Mouse (Mus musculus) Patski (cell line): ENCODE data around the gene Dhodh. TPM values are rescaled to one million over a fixed set of nuclear protein-coding genes. Genes with fewer than 3 reads are reported as not detected.

Experiments used
- ATAC-seq: fragments of 100-300 bp; one replicate; pipeline ENCODE4 v1.8.0; 2021
- CTCF ChIA-PET: fragments of 350-600 bp; sonication (Branson Sonifier 250); formaldehyde crosslinking; loops from one replicate; lab custom pipeline; 2022; ENCODE audit warnings: inconsistent platforms; lab: Charles Lee
- POLR2A ChIA-PET: fragments of 350-600 bp; sonication (Branson Sonifier 250); formaldehyde crosslinking; loops from one replicate; lab custom pipeline; 2022; ENCODE audit warnings: antibody characterized with exemption, inconsistent platforms; lab: Charles Lee
- DNase-seq: peaks from one replicate; pipeline ENCODE4 v3.0.0-alpha.2; 2011; ENCODE audit warnings: low read depth, low spot score
- H3K27me3 ChIP-seq: fragments of 371-371 bp; one replicate; pipeline ENCODE4 v1.5.1; 2021
- CTCF ChIP-seq: fragments of 100-300 bp; IDR thresholded peaks from one replicate; pipeline ENCODE4 v1.5.1; 2021
- in situ Hi-C: fragments of 300-500 bp; cut with MboI; formaldehyde crosslinking; loops from 3 replicates; pipeline ENCODE4 v1.11.1; 2018; ENCODE audit warnings: low pct_unique_long_range_greater_than_20kb, mixed read lengths
- polyA plus RNA-seq: library from polyadenylated mRNA; unstranded; gene quantifications from one replicate; pipeline ENCODE4 v1.2.3, GENCODE M21; 2021

The Dhodh gene
- polyA plus RNA-seq, 1 experiment from 2014 or later = 14.3 TPM

DNA sequence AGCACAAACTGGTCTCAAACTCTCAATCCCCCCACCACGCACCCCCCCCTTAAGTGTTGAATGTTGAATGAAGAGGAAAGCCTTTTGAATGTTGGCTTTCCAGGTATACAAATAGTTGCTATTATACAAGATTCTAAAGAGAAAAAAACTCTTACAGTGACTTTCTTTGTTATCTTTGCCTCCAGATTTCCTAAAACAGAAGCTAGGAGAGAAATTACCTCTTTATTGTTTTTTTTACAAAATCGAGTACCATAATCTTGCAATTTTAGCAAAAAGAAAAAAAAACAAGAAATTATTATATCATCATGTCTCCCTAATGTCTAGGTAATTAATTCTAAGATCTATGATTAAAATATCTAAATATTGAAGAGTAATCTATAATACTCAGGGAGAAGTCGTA lies 7.1 kb upstream of the Dhodh start:
- peaks cover 4% of the 10 kb centered on the region for H3K27me3 ChIP-seq
- ChIA-PET POLR2A (no interaction called here), CTCF (no interaction called here)
- no peak for DNase-seq
- no peak for ATAC-seq
- in situ Hi-C loops = no loop called here
- no peak for TF ChIP-seq CTCF

- in situ Hi-C loops = no loop called here
- peak; percentile 55 for TF ChIP-seq CTCF
- H3K27me3 ChIP-seq = peaks cover 4% of the 10 kb centered on the region
- no peak for DNase-seq
- POLR2A ChIA-PET = interaction anchor here (0.7 kb wide), 1 partner anchor 27 kb away, joined by 4 read pairs; no protein-coding TSS in a partner anchor
- CTCF ChIA-PET = no interaction called here
- no peak for ATAC-seq
Observed at GRCm38 (mm10) chr8:109614243-109615210, 6.1 kb upstream of the Dhodh start, which contains the start of gene Pkd1l3. TSS of gene Pkd1l3 (plus strand) at chr8:109614517.

- CTCF ChIA-PET = no interaction called here
- peaks cover 4% of the 10 kb centered on the region for H3K27me3 ChIP-seq
- POLR2A ChIA-PET = interaction anchor here (0.6 kb wide), 1 partner anchor 46 kb away, joined by 4 read pairs; no protein-coding TSS in a partner anchor
- in situ Hi-C loops = no loop called here
- no peak for ATAC-seq
- no peak for DNase-seq
- TF ChIP-seq CTCF = no peak
Observed at GRCm38 (mm10) chr8:109609153-109609502, 655 bp upstream of the Dhodh start.

- POLR2A ChIA-PET = interaction anchor here (1.3 kb wide), 1 partner anchor 84 kb away, joined by 3 read pairs; no protein-coding TSS in a partner anchor
Observed at GRCm38 (mm10) chr8:109607650-109608049, 823 bp downstream of the Dhodh start.

DNA sequence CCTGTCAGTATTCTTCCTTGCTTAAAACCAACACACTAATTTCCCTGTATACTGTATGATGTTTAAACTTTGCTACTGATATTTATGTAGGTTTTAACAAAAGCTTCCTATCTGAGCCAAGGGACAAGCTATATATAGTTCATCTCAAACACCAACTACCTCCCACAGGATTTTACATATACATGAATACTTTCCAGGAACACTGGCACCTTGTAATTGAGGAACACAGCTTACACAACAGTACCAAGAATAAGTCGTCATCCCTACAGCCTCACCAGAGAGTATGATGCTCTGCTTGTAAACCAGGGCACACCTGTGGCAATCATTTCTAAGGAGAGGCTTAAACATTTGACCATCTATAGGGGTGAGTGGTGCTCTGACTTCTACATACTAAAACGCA lies 1.7 kb downstream of the Dhodh start:
- no peak for TF ChIP-seq CTCF
- ChIA-PET POLR2A (no interaction called here), CTCF (interaction anchor here (0.7 to 3.3 kb wide), 5 partner anchors 10 to 61 kb away, joined by 3 to 19 read pairs (median 3); no protein-coding TSS in a partner anchor)
- H3K27me3 ChIP-seq = no peaks in the 10 kb centered on the region
- ATAC-seq (no peak), DNase-seq (no peak)
- in situ Hi-C loops = no loop called here

More at GRCm38 (mm10) chr8:109607650-109608049, 823 bp downstream of the Dhodh start:
- DNase-seq (no peak), ATAC-seq (no peak)
- H3K27me3 ChIP-seq = no peaks in the 10 kb centered on the region
- no peak for TF ChIP-seq CTCF
- CTCF ChIA-PET = interaction anchor here (1.0 to 3.3 kb wide), 3 partner anchors 11 to 20 kb away, joined by 3 to 19 read pairs (median 10); no protein-coding TSS in a partner anchor
- in situ Hi-C loops = no loop called here

- no peaks in the 10 kb centered on the region for H3K27me3 ChIP-seq
- DNase-seq = no peak
- CTCF ChIA-PET = interaction anchor here (1.0 to 2.9 kb wide), 3 partner anchors 8 to 25 kb away, joined by 3 to 19 read pairs (median 4); no protein-coding TSS in a partner anchor
- POLR2A ChIA-PET = no interaction called here
- ATAC-seq = peak; percentile 65
- peak; percentile 92 for TF ChIP-seq CTCF
- in situ Hi-C loops = no loop called here
Observed at GRCm38 (mm10) chr8:109595854-109596253, 12.6 kb downstream of the Dhodh start.

DNA sequence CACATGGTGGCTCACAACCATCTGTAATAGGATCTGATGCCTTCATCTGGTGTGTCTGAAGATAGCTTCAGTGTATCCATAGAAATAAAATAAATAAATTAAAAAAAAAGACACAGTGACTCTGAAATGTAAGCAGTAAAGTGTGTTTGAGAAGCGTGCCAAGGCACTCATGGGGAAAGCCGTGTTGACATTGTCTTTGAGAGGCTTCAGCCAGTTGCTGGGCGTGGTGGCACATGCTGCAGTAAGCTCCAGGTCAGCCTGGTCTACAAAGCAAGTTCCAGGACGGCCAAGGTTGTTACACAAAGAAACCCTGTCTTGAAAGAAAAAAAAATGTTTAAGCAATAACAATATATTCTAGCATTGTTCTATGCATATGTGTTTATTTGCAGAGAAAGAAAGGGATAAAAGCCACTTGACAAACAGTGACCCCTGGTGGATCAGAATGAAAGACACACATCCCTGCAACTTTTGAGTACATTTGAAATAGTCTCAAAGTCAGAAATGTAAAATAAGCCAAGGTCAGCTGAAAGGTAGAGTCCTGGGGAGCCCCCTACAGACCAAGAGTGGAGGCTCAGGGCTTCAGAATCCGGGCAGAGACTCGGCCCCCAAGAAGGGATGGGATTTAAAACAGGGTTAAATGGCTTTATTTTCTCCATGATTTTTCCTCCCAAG lies 15.2 kb downstream of the Dhodh start:
- ChIA-PET CTCF (interaction anchor here (0.8 to 2.5 kb wide), 5 partner anchors 8 to 57 kb away, joined by 3 to 10 read pairs (median 4); no protein-coding TSS in a partner anchor), POLR2A (no interaction called here)
- ATAC-seq = no peak
- in situ Hi-C loops = no loop called here
- no peaks in the 10 kb centered on the region for H3K27me3 ChIP-seq
- TF ChIP-seq CTCF = peak; percentile 79
- no peak for DNase-seq

- ChIA-PET CTCF (interaction anchor here (2.5 kb wide), 1 partner anchor 15 kb away, joined by 10 read pairs; no protein-coding TSS in a partner anchor), POLR2A (no interaction called here)
- DNase-seq (no peak), ATAC-seq (no peak)
- TF ChIP-seq CTCF = no peak
- H3K27me3 ChIP-seq = no peaks in the 10 kb centered on the region
- in situ Hi-C loops = no loop called here
Observed at GRCm38 (mm10) chr8:109592164-109592563, 16.3 kb downstream of the Dhodh start.

- ChIA-PET CTCF (interaction anchor here (1.0 kb wide), 1 partner anchor 15 kb away, joined by 3 read pairs; no protein-coding TSS in a partner anchor), POLR2A (no interaction called here)
- H3K27me3 ChIP-seq = no peaks in the 10 kb centered on the region
- DNase-seq = no peak
- no peak for ATAC-seq
- TF ChIP-seq CTCF = no peak
- in situ Hi-C loops = no loop called here
Observed at GRCm38 (mm10) chr8:109591367-109591766, 17.1 kb downstream of the Dhodh start.

DNA sequence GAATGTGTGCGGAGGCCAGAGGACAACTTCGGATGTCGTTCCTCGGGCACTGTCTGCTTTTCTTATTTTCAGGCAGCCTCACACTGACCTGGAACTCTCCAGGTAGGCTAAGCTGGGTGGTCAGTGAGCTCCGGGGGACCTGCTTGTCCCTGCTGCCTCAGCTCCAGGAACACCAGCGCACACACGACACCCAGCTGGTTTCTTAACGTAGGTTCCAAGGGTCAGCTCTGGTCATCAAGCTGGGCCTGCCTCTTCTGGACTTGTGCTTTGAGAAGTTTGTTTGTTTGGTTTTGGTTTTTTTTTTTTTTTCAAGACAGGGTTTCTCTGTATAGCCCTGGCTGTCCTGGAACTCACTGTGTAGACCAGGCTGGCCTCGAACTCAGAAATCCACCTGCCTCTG lies 17.6 kb downstream of the Dhodh start:
- TF ChIP-seq CTCF = no peak
- POLR2A ChIA-PET = no interaction called here
- no peak for ATAC-seq

More for the DNA sequence above, 17.6 kb downstream of the Dhodh start:
- H3K27me3 ChIP-seq = no peaks in the 10 kb centered on the region
- CTCF ChIA-PET = interaction anchor here (1.0 kb wide), 1 partner anchor 16 kb away, joined by 3 read pairs; no protein-coding TSS in a partner anchor
- in situ Hi-C loops = no loop called here
- no peak for DNase-seq
